Mouse (Mus musculus) CH12F3 (cell line): ENCODE measurements around the gene Hs6st3.

Experiments
- in situ Hi-C: fragments of 300-500 bp; cut with MboI; formaldehyde crosslinking; loops from 2 replicates; pipeline ENCODE4 v1.14.3; 2020; ENCODE audit warnings: low sequenced_read_pairs

The Hs6st3 gene

GRCm38 (mm10) chr14:119857338-119858291, 719.5 kb downstream of the Hs6st3 start:
- in situ Hi-C loops, result no loop called here

- in situ Hi-C loops, result no loop called here
Measured at GRCm38 (mm10) chr14:119873617-119874016, 735.5 kb downstream of the Hs6st3 start.

DNA sequence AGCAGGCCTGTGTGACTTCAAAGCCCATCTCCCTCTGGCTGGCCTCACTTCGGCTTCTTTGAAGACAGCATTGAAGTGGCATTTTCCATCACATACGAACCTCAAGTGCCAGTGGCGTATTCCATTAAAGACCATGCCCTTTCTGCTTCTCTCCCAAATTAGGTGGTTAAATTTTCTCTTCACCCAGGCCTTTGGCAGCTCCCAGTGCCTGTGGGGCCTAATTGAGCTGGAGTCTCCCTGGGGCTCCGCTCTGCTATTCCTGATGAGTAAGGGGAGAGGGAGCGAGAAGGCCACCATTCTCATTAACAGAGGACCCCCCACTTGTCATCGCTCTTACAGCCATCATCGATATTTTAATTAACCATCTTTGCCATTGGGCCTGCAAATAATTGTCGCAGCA, 754.8 kb downstream of the Hs6st3 start:
- in situ Hi-C loops, result no loop called here

GRCm38 (mm10) chr14:119895097-119895496, 757.0 kb downstream of the Hs6st3 start:
- in situ Hi-C loops, result no loop called here

- in situ Hi-C loops, result no loop called here
Measured at GRCm38 (mm10) chr14:119895765-119896465, 757.8 kb downstream of the Hs6st3 start.

DNA sequence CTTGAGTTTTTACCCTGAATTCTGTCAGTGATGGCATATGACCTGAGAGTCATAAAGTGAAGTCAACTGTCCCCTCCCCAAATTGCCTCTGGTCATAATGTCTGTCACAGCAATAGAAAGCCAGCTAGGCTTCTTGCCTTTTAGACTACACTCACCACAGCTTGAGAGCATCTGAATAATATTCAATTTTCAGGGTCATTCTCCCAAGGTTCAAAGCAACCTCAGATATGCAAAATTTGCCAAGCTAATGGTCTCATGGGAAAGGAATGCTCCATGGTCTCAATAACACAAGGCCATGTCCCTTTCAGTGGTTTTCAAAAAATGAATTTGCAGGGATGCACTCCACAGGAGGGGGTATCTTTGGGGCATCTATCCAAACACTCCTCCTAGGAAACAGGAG, 764.3 kb downstream of the Hs6st3 start:
- in situ Hi-C loops, result no loop called here

- in situ Hi-C loops, result no loop called here
Measured at GRCm38 (mm10) chr14:119908032-119908675, 770.0 kb downstream of the Hs6st3 start.

GRCm38 (mm10) chr14:119914508-119914907, 776.4 kb downstream of the Hs6st3 start:
- in situ Hi-C loops, result no loop called here

- in situ Hi-C loops, result no loop called here
Measured at GRCm38 (mm10) chr14:119918281-119919034, 780.3 kb downstream of the Hs6st3 start.

GRCm38 (mm10) chr14:119919177-119919576, 781.0 kb downstream of the Hs6st3 start:
- in situ Hi-C loops, result no loop called here
